Mouse (Mus musculus) intestine, postnatal 0 days (tissue): ENCODE measurements around the gene Gm49333. TPM values are rescaled to one million over a fixed set of nuclear protein-coding genes. Genes with fewer than 3 reads are reported as not detected.

Source experiments
- ATAC-seq: fragments of 200-750 bp; cut with Nextera tagmentation; 2 replicates; pipeline ENCODE4 v1.8.0; 2017; ENCODE audit warnings: mild to moderate bottlenecking, moderate TSS enrichment, moderate library complexity
- H3K27ac ChIP-seq: fragments of 300-500 bp; sonication (generic); 2 replicates; pipeline ENCODE4 v1.5.1; 2014; ENCODE audit warnings: mild to moderate bottlenecking, low read depth, low read length, moderate library complexity
- H3K27me3 ChIP-seq: fragments of 300-500 bp; sonication (generic); replicated peaks from 2 replicates; pipeline ENCODE4 v1.6.1; 2014; ENCODE audit warnings: low read length, mixed read lengths; ENCODE audit not compliant: control insufficient read depth, insufficient read depth
- H3K36me3 ChIP-seq: fragments of 300-500 bp; sonication (generic); 2 replicates; pipeline ENCODE4 v1.6.1; 2014; ENCODE audit warnings: mild to moderate bottlenecking, moderate library complexity; ENCODE audit not compliant: control insufficient read depth, insufficient read depth
- H3K4me1 ChIP-seq: fragments of 300-500 bp; sonication (generic); replicated peaks from 2 replicates; pipeline ENCODE4 v1.6.1; 2014; ENCODE audit warnings: antibody characterized with exemption, low read length, mixed read lengths; ENCODE audit not compliant: control insufficient read depth, insufficient read depth
- H3K4me2 ChIP-seq: fragments of 300-500 bp; sonication (generic); replicated peaks from 2 replicates; pipeline ENCODE4 v1.6.1; 2014; ENCODE audit warnings: low read depth, mild to moderate bottlenecking, moderate library complexity
- H3K4me3 ChIP-seq: fragments of 300-500 bp; sonication (generic); 2 replicates; pipeline ENCODE4 v1.5.1; 2014; ENCODE audit warnings: low read depth, low read length
- H3K9ac ChIP-seq: fragments of 300-500 bp; sonication (generic); 2 replicates; pipeline ENCODE4 v1.6.1; 2014; ENCODE audit warnings: mild to moderate bottlenecking, low read depth, low read length
- H3K9me3 ChIP-seq: fragments of 300-500 bp; sonication (generic); 2 replicates; pipeline ENCODE4 v1.6.1; 2016; ENCODE audit warnings: mixed run types; ENCODE audit not compliant: control insufficient read depth
- CTCF ChIP-seq: sonication (generic); IDR thresholded peaks from 2 replicates; pipeline ENCODE4 v1.5.1; 2016; ENCODE audit warnings: low read depth, mild to moderate bottlenecking, control low read depth, antibody characterized with exemption, moderate library complexity
- WGBS: fragments of 180-500 bp; shearing (Covaris S2); extraction: QIAGEN DNeasy Blood & Tissue Kit; methylation state at CpG from one replicate; pipeline ENCODE4 v1.1.7; 2014; 5-methylcytosine and 5-hydroxymethylcytosine counted together
- polyA plus RNA-seq: library from polyadenylated mRNA; unstranded; fragments of >200 nt; fragmentation: Nextera tagmentation; extraction: Ambion mirVana; gene quantifications from 2 replicates; pipeline ENCODE4 v1.2.1, GENCODE M21; 2015

Gene Gm49333
- polyA plus RNA-seq, 1 experiment from 2014 or later: 0.09 TPM

GRCm38 (mm10) chr16:20670291-20670690 lies 58.9 kb downstream of the Gm49333 start:
- Histone ChIP-seq H3K4me1 (no peaks in the 10 kb centered on the region; the same call in 1 of the 2 replicates), H3K9ac (no peak overlapping the region), H3K27ac (no peak overlapping the region), H3K27me3 (no peaks in the 10 kb centered on the region), H3K4me3 (no peak overlapping the region), H3K36me3 (peaks cover 2% of the 10 kb centered on the region), H3K4me2 (no peak overlapping the region), H3K9me3 (no peaks in the 10 kb centered on the region)
- no peak for TF ChIP-seq CTCF
- ATAC-seq: no peak
- WGBS: 82% methylated on average over 3 of the region's 3 CpGs

- no peak overlapping the region for H3K9ac ChIP-seq
- H3K9me3 ChIP-seq: no peaks in the 10 kb centered on the region
- H3K27me3 ChIP-seq: no peaks in the 10 kb centered on the region
- peak overlapping the region; percentile 93; the same call in 1 of the 2 replicates for H3K4me3 ChIP-seq
- WGBS: 14% methylated on average over 6 of the region's 6 CpGs
- no peaks in the 10 kb centered on the region; the same call in 1 of the 2 replicates for H3K4me1 ChIP-seq
- no peak for ATAC-seq
- peaks cover 17% of the 10 kb centered on the region for H3K36me3 ChIP-seq
- H3K4me2 ChIP-seq: peak overlapping the region; percentile 78
- no peak for TF ChIP-seq CTCF
- peak overlapping the region; percentile 98; the same call in 1 of the 2 replicates for H3K27ac ChIP-seq
Measured at GRCm38 (mm10) chr16:20671886-20672285, 60.5 kb downstream of the Gm49333 start.

GRCm38 (mm10) chr16:20672500-20672902 lies 61.1 kb downstream of the Gm49333 start:
- H3K36me3 ChIP-seq: peaks cover 24% of the 10 kb centered on the region
- under 1% methylated on average over 36 of the region's 38 CpGs for WGBS
- peak overlapping the region; percentile 95 for H3K9ac ChIP-seq
- no peaks in the 10 kb centered on the region for H3K9me3 ChIP-seq
- H3K4me3 ChIP-seq: peak overlapping the region; percentile 93
- peak overlapping the region; percentile 78 for H3K4me2 ChIP-seq
- no peaks in the 10 kb centered on the region for H3K27me3 ChIP-seq
- peak overlapping the region; percentile 98 for H3K27ac ChIP-seq
- peak; percentile 89 for ATAC-seq
- no peak for TF ChIP-seq CTCF
- H3K4me1 ChIP-seq: no peaks in the 10 kb centered on the region; the same call in 1 of the 2 replicates

- no peaks in the 10 kb centered on the region; the same call in 1 of the 2 replicates for H3K4me1 ChIP-seq
- no peaks in the 10 kb centered on the region for H3K27me3 ChIP-seq
- peaks cover 28% of the 10 kb centered on the region for H3K36me3 ChIP-seq
- H3K9ac ChIP-seq: peak overlapping the region; percentile 95
- WGBS: under 1% methylated on average over 43 of the region's 78 CpGs
- TF ChIP-seq CTCF: no peak
- peak overlapping the region; percentile 93 for H3K4me3 ChIP-seq
- ATAC-seq: peak; percentile 74
- H3K9me3 ChIP-seq: no peaks in the 10 kb centered on the region
- peak overlapping the region; percentile 78 for H3K4me2 ChIP-seq
- peak overlapping the region; percentile 98 for H3K27ac ChIP-seq
Measured at GRCm38 (mm10) chr16:20672965-20673705, 61.7 kb downstream of the Gm49333 start.

- peak; percentile 55 for ATAC-seq
- peak overlapping the region; percentile 93 for H3K4me3 ChIP-seq
- H3K9me3 ChIP-seq: no peaks in the 10 kb centered on the region
- TF ChIP-seq CTCF: no peak
- H3K4me1 ChIP-seq: no peaks in the 10 kb centered on the region; the same call in 1 of the 2 replicates
- 1% methylated on average over 14 of the region's 14 CpGs for WGBS
- H3K4me2 ChIP-seq: peak overlapping the region; percentile 78
- peaks cover 34% of the 10 kb centered on the region for H3K36me3 ChIP-seq
- H3K27me3 ChIP-seq: no peaks in the 10 kb centered on the region
- peak overlapping the region; percentile 98 for H3K27ac ChIP-seq
- H3K9ac ChIP-seq: peak overlapping the region; percentile 95
Measured at GRCm38 (mm10) chr16:20673706-20674303, 62.4 kb downstream of the Gm49333 start.

GRCm38 (mm10) chr16:20675213-20675612 lies 63.8 kb downstream of the Gm49333 start:
- TF ChIP-seq CTCF: no peak
- Histone ChIP-seq H3K4me1 (no peaks in the 10 kb centered on the region; the same call in 1 of the 2 replicates), H3K36me3 (peaks cover 48% of the 10 kb centered on the region), H3K4me2 (peak overlapping the region; percentile 78; the same call in 1 of the 2 replicates), H3K9me3 (no peaks in the 10 kb centered on the region), H3K27me3 (no peaks in the 10 kb centered on the region), H3K27ac (peak overlapping the region; percentile 2; the same call in 1 of the 2 replicates), H3K9ac (no peak overlapping the region), H3K4me3 (peak overlapping the region; percentile 93; the same call in 1 of the 2 replicates)
- ATAC-seq: no peak
- WGBS: 75% methylated on average over 6 of the region's 6 CpGs
